Comparison of ENCODE assay signal across 13 mouse cellular contexts in genomic region chr2:163194543-163194942, GRCm38 (mm10). TPM values are rescaled to one million over a fixed set of nuclear protein-coding genes. Genes with fewer than 3 reads are reported as not detected.
A peak's percentile ranks its signal among the peaks of the same experiment; 100 is the strongest.
DNase-seq lines count a peak whose midpoint lies in the region; ATAC-seq and TF ChIP-seq lines count a peak whose summit lies in the region.
"Had no signal": no experiment of that assay in that cellular context is flagged by ENCODE, and none has a peak within 500 bp of the region (broad histone marks: within the 10 kb centered on the region; RNA-seq: fewer than 3 reads in every experiment).

No protein-coding gene starts in this region.

- intact Hi-C loops in left cerebral cortex, postnatal 25 days (cut with DNase I): no loop called here

- H3K27me3 ChIP-seq in forebrain, embryonic 10.5 days (ENCODE audit: poor library complexity, severe bottlenecking): peaks cover 4% of the 10 kb centered on the region
- H3K27me3 ChIP-seq in forebrain, postnatal 0 days (ENCODE audit: insufficient read depth, low read length): no peaks in the 10 kb centered on the region; the same call in 1 of the 2 replicates
- H3K27me3 ChIP-seq in limb, embryonic 12.5 days: peaks cover 6% of the 10 kb centered on the region
- H3K27me3 ChIP-seq in limb, embryonic 10.5 days (ENCODE audit: low read depth, poor library complexity, severe bottlenecking): peaks cover 16% of the 10 kb centered on the region; the same call in 1 of the 2 replicates
- no peaks in the 10 kb centered on the region for H3K27me3 ChIP-seq in intestine, embryonic 15.5 days (replicated peaks)

- H3K4me2 ChIP-seq in forebrain, postnatal 0 days (ENCODE audit: low read depth): no peak overlapping the region
- H3K4me2 ChIP-seq in limb, embryonic 12.5 days: no peak overlapping the region
- H3K4me2 ChIP-seq in intestine, embryonic 15.5 days (replicated peaks): no peak overlapping the region
- H3K4me2 ChIP-seq: hindbrain, embryonic 15.5 days; liver, embryonic 13.5 days had no signal

- no peaks in the 10 kb centered on the region for H3K36me3 ChIP-seq in forebrain, embryonic 10.5 days (replicated peaks)
- H3K36me3 ChIP-seq in forebrain, postnatal 0 days (ENCODE audit: insufficient read depth): no peaks in the 10 kb centered on the region
- H3K36me3 ChIP-seq in limb, embryonic 12.5 days: no peaks in the 10 kb centered on the region
- no peaks in the 10 kb centered on the region for H3K36me3 ChIP-seq in limb, embryonic 10.5 days
- no peaks in the 10 kb centered on the region for H3K36me3 ChIP-seq in intestine, embryonic 15.5 days
- H3K36me3 ChIP-seq: hindbrain, embryonic 15.5 days; liver, embryonic 13.5 days had no signal

- no peak overlapping the region for H3K9ac ChIP-seq in forebrain, postnatal 0 days
- H3K9ac ChIP-seq in limb, embryonic 12.5 days (replicated peaks): no peak overlapping the region
- H3K9ac ChIP-seq in intestine, embryonic 15.5 days: no peak overlapping the region
- H3K9ac ChIP-seq: hindbrain, embryonic 15.5 days; liver, embryonic 13.5 days had no signal

- peak overlapping the region; percentile 88 for H3K27ac ChIP-seq in forebrain, embryonic 10.5 days
- H3K27ac ChIP-seq in forebrain, postnatal 0 days (ENCODE audit: low read depth, low read length): no peak overlapping the region
- H3K27ac ChIP-seq in limb, embryonic 12.5 days: peak overlapping the region; percentile 45; the same call in 1 of the 2 replicates
- no peak overlapping the region; the same call in 1 of the 2 replicates for H3K27ac ChIP-seq in limb, embryonic 10.5 days
- H3K27ac ChIP-seq in intestine, embryonic 15.5 days: no peak overlapping the region
- H3K27ac ChIP-seq: hindbrain, embryonic 15.5 days; liver, embryonic 13.5 days had no signal

- DNase-seq in forebrain, embryonic 10.5 days (ENCODE audit: extremely low spot score, low spot score): no peak
- DNase-seq in forebrain, postnatal 0 days: no peak
- DNase-seq in limb, embryonic 10.5 days (ENCODE audit: low spot score): no peak
- DNase-seq in MN1 (ENCODE audit: low spot score): peak; percentile 41
- no peak for DNase-seq in frontal cortex, postnatal 36 days (ENCODE audit: low spot score in 2 of 2)
- DNase-seq in left cerebral cortex, postnatal 25 days (ENCODE audit: low spot score in 2 of 2): no peak
- DNase-seq: gastrocnemius, postnatal 14 days; liver, embryonic 13.5 days; right cerebral cortex, postnatal 25 days had no signal

- no peak overlapping the region for H3K4me3 ChIP-seq in forebrain, embryonic 10.5 days
- no peak overlapping the region for H3K4me3 ChIP-seq in forebrain, postnatal 0 days (ENCODE audit: low read depth, low read length)
- H3K4me3 ChIP-seq in limb, embryonic 12.5 days (replicated peaks): no peak overlapping the region
- H3K4me3 ChIP-seq in limb, embryonic 10.5 days: no peak overlapping the region
- H3K4me3 ChIP-seq in intestine, embryonic 15.5 days (replicated peaks): no peak overlapping the region
- H3K4me3 ChIP-seq: hindbrain, embryonic 15.5 days; liver, embryonic 13.5 days; myocyte had no signal

- ATAC-seq in forebrain, postnatal 0 days: no peak
- no peak for ATAC-seq in limb, embryonic 12.5 days (ENCODE audit: insufficient number of reproducible peaks, insufficient read depth, low FRiP score, low TSS enrichment, low read depth)
- 0 out of 2 replicates have a peak, but pooled peaks have one; percentile 21 for ATAC-seq in intestine, embryonic 15.5 days

- peaks cover 90% of the 10 kb centered on the region for H3K4me1 ChIP-seq in forebrain, embryonic 10.5 days
- no peaks in the 10 kb centered on the region for H3K4me1 ChIP-seq in forebrain, postnatal 0 days (ENCODE audit: insufficient read depth)
- H3K4me1 ChIP-seq in limb, embryonic 12.5 days (replicated peaks): peaks cover 43% of the 10 kb centered on the region
- peaks cover 40% of the 10 kb centered on the region for H3K4me1 ChIP-seq in limb, embryonic 10.5 days
- peaks cover 14% of the 10 kb centered on the region; the same call in 1 of the 2 replicates for H3K4me1 ChIP-seq in intestine, embryonic 15.5 days (replicated peaks)
- H3K4me1 ChIP-seq: liver, embryonic 13.5 days had no signal

- H3K9me3 ChIP-seq in forebrain, embryonic 10.5 days: no peaks in the 10 kb centered on the region
- H3K9me3 ChIP-seq in forebrain, postnatal 0 days (ENCODE audit: low read length): no peaks in the 10 kb centered on the region
- no peaks in the 10 kb centered on the region for H3K9me3 ChIP-seq in limb, embryonic 12.5 days
- no peaks in the 10 kb centered on the region for H3K9me3 ChIP-seq in limb, embryonic 10.5 days (replicated peaks)
- no peaks in the 10 kb centered on the region for H3K9me3 ChIP-seq in intestine, embryonic 15.5 days
- H3K9me3 ChIP-seq: hindbrain, embryonic 15.5 days; liver, embryonic 13.5 days had no signal

- whole genome bisulfite sequencing in forebrain, embryonic 10.5 days: 71% methylated on average over 5 of the region's 5 CpGs
- WGBS in forebrain, postnatal 0 days: 57% methylated on average over 5 of the region's 5 CpGs
- 78% methylated on average over 5 of the region's 5 CpGs for WGBS in limb, embryonic 12.5 days
- 87% methylated on average over 5 of the region's 5 CpGs for WGBS in limb, embryonic 10.5 days
- WGBS in intestine, embryonic 15.5 days: 59% methylated on average over 5 of the region's 5 CpGs

- no peak for TF ChIP-seq CTCF in forebrain, postnatal 0 days (IDR thresholded peaks at IDR 0.05; ENCODE audit: low read depth)

RNA-seq across cellular contexts. Expression of gene Tox2, which starts 8.4 kb away (rescaled TPM):
- polyA plus RNA-seq in forebrain, embryonic 10.5 days (2016; fragmentation: Nextera tagmentation; extraction: Ambion mirVana): 26.6 and 37.1 TPM in 2 replicates
- total RNA-seq in forebrain, postnatal 0 days (2014; rRNA removed): 2.8 and 8.0 TPM in 2 replicates
- 21.0 and 35.2 TPM in 2 replicates for polyA plus RNA-seq in forebrain, postnatal 0 days (2015; fragmentation: Nextera tagmentation; extraction: Ambion mirVana)
- 0.92 and 1.7 TPM in 2 replicates for polyA plus RNA-seq in limb, embryonic 12.5 days (2016; fragmentation: Nextera tagmentation; extraction: Ambion mirVana)
- 0.48 and 1.8 TPM in 2 replicates for polyA plus RNA-seq in limb, embryonic 10.5 days (2016; fragmentation: Nextera tagmentation; extraction: Ambion mirVana)
- 5.0 and 6.1 TPM in 2 replicates for polyA plus RNA-seq in intestine, embryonic 15.5 days (2015; fragmentation: Nextera tagmentation; extraction: Ambion mirVana)
- 10 to 100 TPM; 24.6 to 27.5 TPM for total RNA-seq in left cerebral cortex, postnatal 25 days (2021)

Comparison
In these comparisons a context has a peak if more than half of its experiments do, and no peak if none do; other contexts are left out.
1. H3K27ac ChIP-seq: peak in forebrain, embryonic 10.5 days (single experiment) and limb, embryonic 12.5 days (single experiment); none in forebrain, postnatal 0 days (single experiment), limb, embryonic 10.5 days (single experiment) and intestine, embryonic 15.5 days (single experiment).